Mouse (Mus musculus): ENCODE data around the gene Rab9.

Rab9 gene

GRCm38 (mm10) chrX:166479365-166479983, at the start of gene Rab9:
Gene Rab9, minus strand, starts transcription at chrX:166479867.
- in situ Hi-C loops (cut with MboI; ENCODE audit: unreplicated experiment in 2 of 2), result no loop called here

- in situ Hi-C loops (cut with MboI; ENCODE audit: unreplicated experiment in 2 of 2), result no loop called here
Measured at GRCm38 (mm10) chrX:166528126-166528525, 48.5 kb upstream of the Rab9 start.

GRCm38 (mm10) chrX:166525637-166526315, 46.1 kb upstream of the Rab9 start:
- in situ Hi-C loops (cut with MboI; ENCODE audit: unreplicated experiment in 2 of 2), result no loop called here

GRCm38 (mm10) chrX:166520782-166521181, 41.1 kb upstream of the Rab9 start:
- in situ Hi-C loops (cut with MboI; ENCODE audit: unreplicated experiment in 2 of 2), result no loop called here

- in situ Hi-C loops (cut with MboI; ENCODE audit: unreplicated experiment in 2 of 2), result loop anchor here in 1 of 2 experiments (10.0 kb wide), 2 partner anchors 136 to 344 kb away; partner anchors contain the start of gene Gemin8
Measured at GRCm38 (mm10) chrX:166518345-166518744, 38.7 kb upstream of the Rab9 start, which contains the start of gene Tceanc. Gene Tceanc, minus strand, starts transcription at chrX:166518567.

- in situ Hi-C loops (cut with MboI; ENCODE audit: unreplicated experiment in 2 of 2), result loop anchor here in 1 of 2 experiments (10.0 kb wide), 2 partner anchors 138 to 342 kb away; partner anchors contain the start of gene Gemin8
Measured at GRCm38 (mm10) chrX:166516631-166517030, 37.0 kb upstream of the Rab9 start.

GRCm38 (mm10) chrX:166515923-166516322, 36.3 kb upstream of the Rab9 start:
- in situ Hi-C loops (cut with MboI; ENCODE audit: unreplicated experiment in 2 of 2), result loop anchor here in 1 of 2 experiments (10.0 kb wide), 2 partner anchors 139 to 341 kb away; partner anchors contain the start of gene Gemin8

GRCm38 (mm10) chrX:166514035-166514434, 34.4 kb upstream of the Rab9 start:
- in situ Hi-C loops (cut with MboI; ENCODE audit: unreplicated experiment in 2 of 2), result loop anchor here in 1 of 2 experiments (10.0 kb wide), 2 partner anchors 141 to 339 kb away; partner anchors contain the start of gene Gemin8

- in situ Hi-C loops (cut with MboI; ENCODE audit: unreplicated experiment in 2 of 2), result loop anchor here in 1 of 2 experiments (10.0 kb wide), 2 partner anchors 143 to 337 kb away; partner anchors contain the start of gene Gemin8
Measured at GRCm38 (mm10) chrX:166512071-166512470, 32.4 kb upstream of the Rab9 start.

GRCm38 (mm10) chrX:166511107-166511506, 31.4 kb upstream of the Rab9 start:
- in situ Hi-C loops (cut with MboI; ENCODE audit: unreplicated experiment in 2 of 2), result loop anchor here in 1 of 2 experiments (10.0 kb wide), 2 partner anchors 144 to 336 kb away; partner anchors contain the start of gene Gemin8

GRCm38 (mm10) chrX:166509761-166510738, 30.4 kb upstream of the Rab9 start:
- in situ Hi-C loops (cut with MboI; ENCODE audit: unreplicated experiment in 2 of 2), result loop anchor here in 1 of 2 experiments (10.0 kb wide), 2 partner anchors 145 to 335 kb away; partner anchors contain the start of gene Gemin8

GRCm38 (mm10) chrX:166504421-166504820, 24.8 kb upstream of the Rab9 start:
- in situ Hi-C loops (cut with MboI; ENCODE audit: unreplicated experiment in 2 of 2), result no loop called here

GRCm38 (mm10) chrX:166499496-166500190, 20.0 kb upstream of the Rab9 start:
- in situ Hi-C loops (cut with MboI; ENCODE audit: unreplicated experiment in 2 of 2), result no loop called here

- in situ Hi-C loops (cut with MboI; ENCODE audit: unreplicated experiment in 2 of 2), result no loop called here
Measured at GRCm38 (mm10) chrX:166497771-166498170, 18.1 kb upstream of the Rab9 start.

- in situ Hi-C loops (cut with MboI; ENCODE audit: unreplicated experiment in 2 of 2), result no loop called here
Measured at GRCm38 (mm10) chrX:166495052-166495451, 15.4 kb upstream of the Rab9 start.

- in situ Hi-C loops (cut with MboI; ENCODE audit: unreplicated experiment in 2 of 2), result no loop called here
Measured at GRCm38 (mm10) chrX:166478631-166479364, 869 bp downstream of the Rab9 start.

GRCm38 (mm10) chrX:166477393-166477792, 2.3 kb downstream of the Rab9 start:
- in situ Hi-C loops (cut with MboI; ENCODE audit: unreplicated experiment in 2 of 2), result no loop called here

GRCm38 (mm10) chrX:166472612-166473011, 7.1 kb downstream of the Rab9 start:
- in situ Hi-C loops (cut with MboI; ENCODE audit: unreplicated experiment in 2 of 2), result loop anchor here in 1 of 2 experiments (25.0 kb wide), 1 partner anchor 615 kb away; no protein-coding TSS in a partner anchor

GRCm38 (mm10) chrX:166468321-166468720, 11.3 kb downstream of the Rab9 start:
- in situ Hi-C loops (cut with MboI; ENCODE audit: unreplicated experiment in 2 of 2), result loop anchor here in 1 of 2 experiments (25.0 kb wide), 1 partner anchor 619 kb away; no protein-coding TSS in a partner anchor

All from v-Abl transformed pro-B cells (cell line).